Mouse (Mus musculus) stomach, embryonic 15.5 days (tissue): ENCODE measurements around the gene Stk40. TPM values are rescaled to one million over a fixed set of nuclear protein-coding genes. Genes with fewer than 3 reads are reported as not detected.

Source experiments
- ATAC-seq: fragments of 200-750 bp; cut with Nextera tagmentation; 2 replicates; pipeline ENCODE4 v1.8.0; 2017; ENCODE audit warnings: low read depth, moderate number of reproducible peaks, moderate TSS enrichment; ENCODE audit not compliant: insufficient read depth, low FRiP score
- H3K27ac ChIP-seq: fragments of 300-500 bp; sonication (generic); 2 replicates; pipeline ENCODE4 v1.5.1; 2015; ENCODE audit warnings: mild to moderate bottlenecking, inconsistent platforms
- H3K27me3 ChIP-seq: fragments of 300-500 bp; sonication (generic); replicated peaks from 2 replicates; pipeline ENCODE4 v1.6.1; 2015; ENCODE audit warnings: inconsistent platforms
- H3K36me3 ChIP-seq: fragments of 300-500 bp; sonication (generic); 2 replicates; pipeline ENCODE4 v1.6.1; 2015; ENCODE audit warnings: inconsistent platforms
- H3K4me1 ChIP-seq: fragments of 300-500 bp; sonication (generic); 2 replicates; pipeline ENCODE4 v1.6.1; 2015; ENCODE audit warnings: inconsistent platforms
- H3K4me2 ChIP-seq: fragments of 300-500 bp; sonication (generic); 2 replicates; pipeline ENCODE4 v1.6.1; 2015; ENCODE audit warnings: mild to moderate bottlenecking, inconsistent platforms
- H3K4me3 ChIP-seq: fragments of 300-500 bp; sonication (generic); replicated peaks from 2 replicates; pipeline ENCODE4 v1.5.1; 2015; ENCODE audit warnings: inconsistent platforms
- H3K9ac ChIP-seq: fragments of 300-500 bp; sonication (generic); 2 replicates; pipeline ENCODE4 v1.6.1; 2015; ENCODE audit warnings: inconsistent platforms
- H3K9me3 ChIP-seq: fragments of 300-500 bp; sonication (generic); 2 replicates; pipeline ENCODE4 v1.6.1; 2016; ENCODE audit warnings: inconsistent platforms
- WGBS: fragments of 180-500 bp; shearing (Covaris S2); methylation state at CpG from one replicate; pipeline ENCODE4 v1.1.7; 2015; 5-methylcytosine and 5-hydroxymethylcytosine counted together
- polyA plus RNA-seq: library from polyadenylated mRNA; unstranded; fragments of >200 nt; fragmentation: Nextera tagmentation; extraction: Ambion mirVana; gene quantifications from 2 replicates; pipeline ENCODE4 v1.2.1, GENCODE M21; 2015

Stk40 gene
- 28.6 and 29.1 TPM in 2 replicates for polyA plus RNA-seq

GRCm38 (mm10) chr4:126103590-126104068, at the start of gene Stk40:
Stk40 (plus strand) TSS chr4:126103957.
- H3K36me3 ChIP-seq = no peaks in the 10 kb centered on the region
- ATAC-seq = peak; percentile 95
- WGBS = under 1% methylated on average over 34 of the region's 34 CpGs
- H3K9ac ChIP-seq = peak within 1 kb of the TSS; percentile 75
- H3K4me1 ChIP-seq = peaks cover 33% of the 10 kb centered on the region
- H3K4me3 ChIP-seq = peak within 1 kb of the TSS; percentile 97
- no peaks in the 10 kb centered on the region for H3K27me3 ChIP-seq
- peak within 1 kb of the TSS; percentile 92 for H3K27ac ChIP-seq
- H3K9me3 ChIP-seq = no peaks in the 10 kb centered on the region
- peak within 1 kb of the TSS; percentile 91 for H3K4me2 ChIP-seq

- WGBS = 12% methylated on average over 19 of the region's 19 CpGs
- Histone ChIP-seq H3K36me3 (peaks cover 13% of the 10 kb centered on the region), H3K4me1 (peaks cover 14% of the 10 kb centered on the region), H3K27me3 (no peaks in the 10 kb centered on the region), H3K4me2 (peak overlapping the region; percentile 94), H3K27ac (peak overlapping the region; percentile 36; the same call in 1 of the 2 replicates), H3K9ac (peak overlapping the region; percentile 45; the same call in 1 of the 2 replicates), H3K4me3 (peak overlapping the region; percentile 75), H3K9me3 (no peaks in the 10 kb centered on the region)
- no peak for ATAC-seq
Observed at GRCm38 (mm10) chr4:126057207-126058133, 46.3 kb upstream of the Stk40 start.

- peaks cover 14% of the 10 kb centered on the region for H3K4me1 ChIP-seq
- peak within 1 kb of the TSS; percentile 75 for H3K4me3 ChIP-seq
- no peaks in the 10 kb centered on the region for H3K27me3 ChIP-seq
- H3K27ac ChIP-seq = peak within 1 kb of the TSS; percentile 36; the same call in 1 of the 2 replicates
- under 1% methylated on average over 57 of the region's 57 CpGs for WGBS
- no peaks in the 10 kb centered on the region for H3K9me3 ChIP-seq
- peak within 1 kb of the TSS; percentile 46 for H3K9ac ChIP-seq
- peaks cover 11% of the 10 kb centered on the region for H3K36me3 ChIP-seq
- H3K4me2 ChIP-seq = peak within 1 kb of the TSS; percentile 94
- peak; percentile 98 for ATAC-seq
Observed at GRCm38 (mm10) chr4:126058134-126058996, 45.4 kb upstream of the Stk40 start, which contains the start of gene Oscp1. Oscp1 (plus strand) TSS chr4:126058565.

GRCm38 (mm10) chr4:126058997-126059362, 44.8 kb upstream of the Stk40 start:
- peak overlapping the region; percentile 75 for H3K4me3 ChIP-seq
- ATAC-seq = no peak
- peaks cover 8% of the 10 kb centered on the region for H3K36me3 ChIP-seq
- 41% methylated on average over 9 of the region's 9 CpGs for WGBS
- peaks cover 14% of the 10 kb centered on the region for H3K4me1 ChIP-seq
- H3K9ac ChIP-seq = peak overlapping the region; percentile 46
- no peaks in the 10 kb centered on the region for H3K9me3 ChIP-seq
- no peaks in the 10 kb centered on the region for H3K27me3 ChIP-seq
- H3K4me2 ChIP-seq = peak overlapping the region; percentile 94
- H3K27ac ChIP-seq = no peak overlapping the region

- WGBS = 56% methylated on average over 1 of the region's 1 CpGs
- H3K27me3 ChIP-seq = no peaks in the 10 kb centered on the region
- no peak overlapping the region for H3K9ac ChIP-seq
- ATAC-seq = no peak
- no peaks in the 10 kb centered on the region for H3K36me3 ChIP-seq
- no peak overlapping the region for H3K4me3 ChIP-seq
- H3K4me1 ChIP-seq = peaks cover 6% of the 10 kb centered on the region
- H3K4me2 ChIP-seq = no peak overlapping the region
- H3K27ac ChIP-seq = no peak overlapping the region
- H3K9me3 ChIP-seq = no peaks in the 10 kb centered on the region
Observed at GRCm38 (mm10) chr4:126062856-126063255, 40.9 kb upstream of the Stk40 start.

- ATAC-seq = no peak
- Histone ChIP-seq H3K4me2 (no peak overlapping the region), H3K36me3 (no peaks in the 10 kb centered on the region), H3K27me3 (no peaks in the 10 kb centered on the region), H3K4me1 (no peaks in the 10 kb centered on the region), H3K9ac (no peak overlapping the region), H3K27ac (no peak overlapping the region), H3K4me3 (no peak overlapping the region), H3K9me3 (no peaks in the 10 kb centered on the region)
- 85% methylated on average over 7 of the region's 7 CpGs for WGBS
Observed at GRCm38 (mm10) chr4:126065241-126065640, 38.5 kb upstream of the Stk40 start.

GRCm38 (mm10) chr4:126067401-126068077, 36.2 kb upstream of the Stk40 start:
- H3K9ac ChIP-seq = no peak overlapping the region
- no peaks in the 10 kb centered on the region for H3K36me3 ChIP-seq
- H3K4me1 ChIP-seq = no peaks in the 10 kb centered on the region
- H3K9me3 ChIP-seq = no peaks in the 10 kb centered on the region
- H3K4me2 ChIP-seq = no peak overlapping the region
- no peak overlapping the region for H3K27ac ChIP-seq
- 65% methylated on average over 15 of the region's 15 CpGs for WGBS
- no peak overlapping the region for H3K4me3 ChIP-seq
- no peaks in the 10 kb centered on the region for H3K27me3 ChIP-seq
- no peak for ATAC-seq

GRCm38 (mm10) chr4:126068842-126069241, 34.9 kb upstream of the Stk40 start:
- Histone ChIP-seq H3K36me3 (no peaks in the 10 kb centered on the region), H3K4me3 (no peak overlapping the region), H3K27me3 (no peaks in the 10 kb centered on the region), H3K27ac (no peak overlapping the region), H3K4me1 (no peaks in the 10 kb centered on the region), H3K9me3 (no peaks in the 10 kb centered on the region), H3K4me2 (no peak overlapping the region), H3K9ac (no peak overlapping the region)
- no peak for ATAC-seq
- WGBS = 81% methylated on average over 6 of the region's 6 CpGs

- Histone ChIP-seq H3K4me1 (no peaks in the 10 kb centered on the region), H3K27ac (no peak overlapping the region), H3K9me3 (no peaks in the 10 kb centered on the region), H3K4me2 (no peak overlapping the region), H3K9ac (no peak overlapping the region), H3K27me3 (no peaks in the 10 kb centered on the region), H3K36me3 (no peaks in the 10 kb centered on the region), H3K4me3 (no peak overlapping the region)
- ATAC-seq = no peak
- WGBS = 73% methylated on average over 6 of the region's 6 CpGs
Observed at GRCm38 (mm10) chr4:126077833-126078232, 25.9 kb upstream of the Stk40 start.

- Histone ChIP-seq H3K4me3 (no peak overlapping the region), H3K9ac (no peak overlapping the region), H3K36me3 (no peaks in the 10 kb centered on the region), H3K4me2 (no peak overlapping the region), H3K4me1 (no peaks in the 10 kb centered on the region), H3K27ac (no peak overlapping the region), H3K9me3 (no peaks in the 10 kb centered on the region), H3K27me3 (no peaks in the 10 kb centered on the region)
- 70% methylated on average over 4 of the region's 4 CpGs for WGBS
- ATAC-seq = no peak
Observed at GRCm38 (mm10) chr4:126079266-126079665, 24.5 kb upstream of the Stk40 start.

GRCm38 (mm10) chr4:126081601-126082000, 22.2 kb upstream of the Stk40 start:
- no peaks in the 10 kb centered on the region for H3K27me3 ChIP-seq
- no peak overlapping the region for H3K4me2 ChIP-seq
- H3K36me3 ChIP-seq = no peaks in the 10 kb centered on the region
- no peak overlapping the region for H3K27ac ChIP-seq
- 0 out of 2 replicates have a peak, but pooled peaks cover 3% of the 10 kb centered on the region for H3K4me1 ChIP-seq
- 83% methylated on average over 1 of the region's 1 CpGs for WGBS
- no peaks in the 10 kb centered on the region for H3K9me3 ChIP-seq
- no peak overlapping the region for H3K9ac ChIP-seq
- H3K4me3 ChIP-seq = no peak overlapping the region
- ATAC-seq = no peak
